Mouse (Mus musculus) intestine, embryonic 14.5 days (tissue): ENCODE data around the gene Sh3bp5l. TPM values are rescaled to one million over a fixed set of nuclear protein-coding genes. Genes with fewer than 3 reads are reported as not detected.

Experiments
- ATAC-seq: fragments of 200-750 bp; cut with Nextera tagmentation; replicated peaks from 2 replicates; pipeline ENCODE4 v1.8.0; 2017; ENCODE audit warnings: low read depth, moderate number of reproducible peaks, moderate TSS enrichment, moderate library complexity; ENCODE audit not compliant: low FRiP score, low TSS enrichment
- DNase-seq: peaks from one replicate; pipeline ENCODE4 v3.0.0-alpha.2; 2018; ENCODE audit warnings: low spot score
- H3K27ac ChIP-seq: fragments of 300-500 bp; sonication (generic); 2 replicates; pipeline ENCODE4 v1.5.1; 2014; ENCODE audit warnings: low read depth, mild to moderate bottlenecking, control low read depth
- H3K27me3 ChIP-seq: fragments of 300-500 bp; sonication (generic); replicated peaks from 2 replicates; pipeline ENCODE4 v1.6.1; 2014; ENCODE audit warnings: low read length, control low read depth; ENCODE audit not compliant: control insufficient read depth, insufficient read depth
- H3K36me3 ChIP-seq: fragments of 300-500 bp; sonication (generic); 2 replicates; pipeline ENCODE4 v1.6.1; 2014; ENCODE audit warnings: low read length, control low read depth; ENCODE audit not compliant: control insufficient read depth, insufficient read depth
- H3K4me1 ChIP-seq: fragments of 300-500 bp; sonication (generic); replicated peaks from 2 replicates; pipeline ENCODE4 v1.6.1; 2014; ENCODE audit warnings: low read length, control low read depth, mixed read lengths; ENCODE audit not compliant: control insufficient read depth, insufficient read depth
- H3K4me2 ChIP-seq: fragments of 300-500 bp; sonication (generic); 2 replicates; pipeline ENCODE4 v1.6.1; 2014; ENCODE audit warnings: low read length
- H3K4me3 ChIP-seq: fragments of 300-500 bp; sonication (generic); 2 replicates; pipeline ENCODE4 v1.5.1; 2014; ENCODE audit warnings: low read depth, low read length, control low read depth, mixed read lengths
- H3K9ac ChIP-seq: fragments of 300-500 bp; sonication (generic); 2 replicates; pipeline ENCODE4 v1.6.1; 2014; ENCODE audit warnings: mild to moderate bottlenecking, low read length
- H3K9me3 ChIP-seq: fragments of 300-500 bp; sonication (generic); 2 replicates; pipeline ENCODE4 v1.6.1; 2016; ENCODE audit warnings: low read length, control low read depth; ENCODE audit not compliant: control insufficient read depth
- WGBS: fragments of 180-500 bp; shearing (Covaris S2); extraction: QIAGEN DNeasy Blood & Tissue Kit; methylation state at CpG from one replicate; pipeline ENCODE4 v1.1.7; 2014; 5-methylcytosine and 5-hydroxymethylcytosine counted together
- polyA plus RNA-seq: library from polyadenylated mRNA; unstranded; fragments of >200 nt; fragmentation: Nextera tagmentation; extraction: Ambion mirVana; gene quantifications from 2 replicates; pipeline ENCODE4 v1.2.1, GENCODE M21; 2014

Gene Sh3bp5l
- polyA plus RNA-seq, 1 experiment from 2014 or later, result 28.9 TPM

DNA sequence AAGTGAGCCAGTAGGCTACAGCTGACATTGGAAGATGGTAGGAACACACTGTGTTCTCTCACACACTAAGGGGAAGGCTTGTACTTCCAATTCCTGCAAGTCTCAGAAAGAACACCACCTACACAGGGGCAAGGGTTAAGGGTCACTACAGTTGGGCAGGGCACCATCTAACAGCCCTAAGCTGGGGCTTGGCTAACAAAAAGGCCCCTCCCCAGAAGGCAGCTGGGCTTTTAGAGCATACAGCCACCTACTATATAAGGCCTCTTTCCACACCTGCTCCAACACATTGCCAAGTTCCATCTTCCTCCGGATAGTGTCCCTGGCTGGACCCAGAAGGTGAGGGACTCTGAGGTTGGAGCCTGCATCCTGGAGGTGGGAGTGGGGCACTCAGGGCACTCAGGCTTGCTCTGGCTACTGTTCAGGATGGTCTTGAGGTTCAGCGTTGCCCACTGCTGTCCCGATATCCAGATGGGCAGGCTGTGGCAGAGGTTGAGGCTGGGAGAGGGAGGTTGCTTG, 48.3 kb downstream of the Sh3bp5l start, which contains the start of gene Lypd8:
Gene Lypd8 (plus strand): TSS at position 281 of the 516 bp plus-strand sequence.
- H3K9ac ChIP-seq, result 0 out of 2 replicates have a peak within 1 kb of the TSS, but pooled peaks have one; percentile 13

DNA sequence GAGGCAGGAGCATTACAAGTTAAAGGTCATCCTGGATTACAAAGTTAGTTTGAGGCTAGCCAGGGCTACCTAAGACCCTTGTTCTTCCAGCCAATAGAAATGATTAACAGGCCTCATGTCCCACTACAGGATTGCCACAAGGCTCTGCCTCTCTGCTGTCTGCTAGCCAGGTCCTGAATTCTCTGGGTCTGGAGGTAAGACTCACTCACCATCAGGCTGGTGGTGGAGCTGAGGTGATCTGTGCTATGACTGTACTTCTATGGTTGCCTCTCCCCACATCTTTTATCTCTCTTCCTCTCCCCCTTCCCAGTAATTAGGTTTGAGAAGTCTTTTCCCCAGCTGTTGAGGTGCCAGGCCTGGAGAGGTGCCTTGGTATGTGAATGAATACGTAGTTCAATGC, 49.0 kb downstream of the Sh3bp5l start:
- Histone ChIP-seq H3K4me2 (0 out of 2 replicates have a peak overlapping the region, but pooled peaks have one; percentile 8), H3K4me3 (peak overlapping the region; percentile 13; the same call in 1 of the 2 replicates), H3K9ac (no peak overlapping the region), H3K9me3 (no peaks in the 10 kb centered on the region), H3K27ac (peak overlapping the region; percentile 47), H3K4me1 (0 out of 2 replicates have a peak, but pooled peaks cover 8% of the 10 kb centered on the region), H3K27me3 (no peaks in the 10 kb centered on the region), H3K36me3 (no peaks in the 10 kb centered on the region)
- 79% methylated on average over 1 of the region's 1 CpGs for WGBS
- ATAC-seq (no peak), DNase-seq (no peak)

More for the DNA sequence above, 48.3 kb downstream of the Sh3bp5l start, which contains the start of gene Lypd8:
- 81% methylated on average over 3 of the region's 3 CpGs for WGBS
- ATAC-seq (no peak), DNase-seq (no peak)
- Histone ChIP-seq H3K4me3 (peak within 1 kb of the TSS; percentile 13; the same call in 1 of the 2 replicates), H3K9me3 (no peaks in the 10 kb centered on the region), H3K4me2 (0 out of 2 replicates have a peak within 1 kb of the TSS, but pooled peaks have one; percentile 13), H3K4me1 (0 out of 2 replicates have a peak, but pooled peaks cover 8% of the 10 kb centered on the region), H3K36me3 (no peaks in the 10 kb centered on the region), H3K27ac (peak within 1 kb of the TSS; percentile 47), H3K27me3 (no peaks in the 10 kb centered on the region)

GRCm38 (mm10) chr11:58382471-58382870, 51.9 kb downstream of the Sh3bp5l start:
- H3K9me3 ChIP-seq, result no peaks in the 10 kb centered on the region
- H3K4me3 ChIP-seq, result no peak overlapping the region
- no peak for ATAC-seq
- no peak overlapping the region for H3K27ac ChIP-seq
- 92% methylated on average over 6 of the region's 6 CpGs for WGBS
- H3K4me2 ChIP-seq, result 0 out of 2 replicates have a peak overlapping the region, but pooled peaks have one; percentile 7
- DNase-seq, result no peak
- no peak overlapping the region for H3K9ac ChIP-seq
- H3K4me1 ChIP-seq, result 0 out of 2 replicates have a peak, but pooled peaks cover 8% of the 10 kb centered on the region
- no peaks in the 10 kb centered on the region for H3K36me3 ChIP-seq
- H3K27me3 ChIP-seq, result no peaks in the 10 kb centered on the region

Other genes with a start within 250 kb of the Sh3bp5l start
- gene Gm12248, start 237.6 kb upstream of the Sh3bp5l start, polyA plus RNA-seq, result not detected in 2 replicates
- gene Cnot8, start 226.6 kb upstream of the Sh3bp5l start, polyA plus RNA-seq, result 86.8 and 91.1 TPM in 2 replicates
- 27.7 and 28.6 TPM in 2 replicates for gene Gemin5, start 162.2 kb upstream of the Sh3bp5l start, polyA plus RNA-seq
- 131 and 133 TPM in 2 replicates for gene Mrpl22, start 159.1 kb upstream of the Sh3bp5l start, polyA plus RNA-seq
- gene Igtp, start 131.2 kb upstream of the Sh3bp5l start, polyA plus RNA-seq, result 6.6 and 7.3 TPM in 2 replicates
- gene Irgm2, start 131.1 kb upstream of the Sh3bp5l start, polyA plus RNA-seq, result 6.2 and 8.9 TPM in 2 replicates
- not detected in 2 replicates for gene 4930438A08Rik, start 55.9 kb upstream of the Sh3bp5l start, polyA plus RNA-seq
- 19.7 and 22.3 TPM in 2 replicates for gene Zfp692, start 23.7 kb upstream of the Sh3bp5l start, polyA plus RNA-seq
- 45.9 and 49.6 TPM in 2 replicates for gene Zfp672, start 385 bp upstream of the Sh3bp5l start, polyA plus RNA-seq
- 274 and 403 TPM in 2 replicates for gene Lypd8, start 48.3 kb downstream of the Sh3bp5l start, polyA plus RNA-seq
- gene 1810065E05Rik, start 90.4 kb downstream of the Sh3bp5l start, polyA plus RNA-seq, result not detected in 2 replicates
- not detected in 2 replicates for gene Gm12253, start 101.8 kb downstream of the Sh3bp5l start, polyA plus RNA-seq
- gene Lypd9, start 122.2 kb downstream of the Sh3bp5l start, polyA plus RNA-seq, result not detected in 2 replicates
- not detected in 2 replicates for gene Olfr30, start 131.5 kb downstream of the Sh3bp5l start, polyA plus RNA-seq
- not detected in 2 replicates for gene Olfr332, start 161.8 kb downstream of the Sh3bp5l start, polyA plus RNA-seq
- not detected in 2 replicates for gene Olfr331, start 171.8 kb downstream of the Sh3bp5l start, polyA plus RNA-seq
- gene Olfr330, start 204.1 kb downstream of the Sh3bp5l start, polyA plus RNA-seq, result not detected in 2 replicates
- gene Olfr329-ps, start 215.7 kb downstream of the Sh3bp5l start, polyA plus RNA-seq, result not detected in 2 replicates
- 0.08 TPM in 1 of 2 replicates, not detected in the other for gene Olfr328, start 224.9 kb downstream of the Sh3bp5l start, polyA plus RNA-seq
- not detected in 2 replicates for gene Olfr224, start 239.8 kb downstream of the Sh3bp5l start, polyA plus RNA-seq
- gene Olfr325, start 247.0 kb downstream of the Sh3bp5l start, polyA plus RNA-seq, result not detected in 2 replicates